In genomic region chr10:17653325-17653724, GRCm38 (mm10) we compare ENCODE assay signal across 15 mouse cellular contexts.
DNase-seq lines count a peak whose midpoint lies in the region; ATAC-seq and TF ChIP-seq lines count a peak whose summit lies in the region.
"Had no signal": no experiment of that assay in that cellular context is flagged by ENCODE, and none has a peak within 500 bp of the region (broad histone marks: within the 10 kb centered on the region; RNA-seq: fewer than 3 reads in every experiment).

No protein-coding gene starts in this region.

- no peak for TF ChIP-seq CTCF in liver, postnatal 0 days (IDR thresholded peaks at IDR 0.05; ENCODE audit: low read depth)

- H3K36me3 ChIP-seq in kidney, embryonic 16.5 days (ENCODE audit: insufficient read depth, low read length) = no peaks in the 10 kb centered on the region
- no peaks in the 10 kb centered on the region for H3K36me3 ChIP-seq in kidney, embryonic 14.5 days (ENCODE audit: control insufficient read depth, insufficient read depth, low read length)
- no peaks in the 10 kb centered on the region for H3K36me3 ChIP-seq in liver, postnatal 0 days (replicated peaks; ENCODE audit: insufficient read depth, low read length)
- H3K36me3 ChIP-seq: hindbrain, embryonic 13.5 days had no signal

- no peak overlapping the region for H3K9ac ChIP-seq in kidney, embryonic 16.5 days (replicated peaks; ENCODE audit: low read length)
- H3K9ac ChIP-seq in kidney, embryonic 14.5 days (ENCODE audit: low read depth, low read length) = no peak overlapping the region
- no peak overlapping the region for H3K9ac ChIP-seq in liver, postnatal 0 days (replicated peaks)
- H3K9ac ChIP-seq: hindbrain, embryonic 13.5 days had no signal

- 43% methylated on average over 6 of the region's 6 CpGs for WGBS in kidney, embryonic 16.5 days
- WGBS in kidney, embryonic 14.5 days = 46% methylated on average over 6 of the region's 6 CpGs
- 44% methylated on average over 6 of the region's 6 CpGs for WGBS in liver, postnatal 0 days (ENCODE audit: insufficient replicate concordance)

- no peaks in the 10 kb centered on the region for H3K27me3 ChIP-seq in kidney, embryonic 16.5 days (ENCODE audit: insufficient read depth, low read length)
- no peaks in the 10 kb centered on the region for H3K27me3 ChIP-seq in kidney, embryonic 14.5 days (ENCODE audit: control insufficient read depth, insufficient read depth, low read length)
- H3K27me3 ChIP-seq in liver, postnatal 0 days (ENCODE audit: insufficient read depth, low read length) = no peaks in the 10 kb centered on the region
- H3K27me3 ChIP-seq: hindbrain, embryonic 13.5 days had no signal

- no peak for ATAC-seq in kidney, embryonic 16.5 days (ENCODE audit: low FRiP score, low TSS enrichment)
- ATAC-seq in kidney, embryonic 14.5 days (ENCODE audit: low FRiP score, low TSS enrichment) = no peak
- peak; percentile 56 for ATAC-seq in liver, postnatal 0 days

- H3K27ac ChIP-seq in kidney, embryonic 16.5 days (ENCODE audit: low read length) = 0 out of 2 replicates have a peak overlapping the region, but pooled peaks have one; percentile 29
- no peak overlapping the region for H3K27ac ChIP-seq in kidney, embryonic 14.5 days (ENCODE audit: low read depth, low read length)
- H3K27ac ChIP-seq in liver, postnatal 0 days (ENCODE audit: low read depth) = 0 out of 2 replicates have a peak overlapping the region, but pooled peaks have one; percentile 2
- H3K27ac ChIP-seq: hindbrain, embryonic 13.5 days; left cerebral cortex, adult 2 months had no signal

- no peaks in the 10 kb centered on the region for H3K9me3 ChIP-seq in kidney, embryonic 16.5 days (ENCODE audit: low read length)
- no peaks in the 10 kb centered on the region for H3K9me3 ChIP-seq in kidney, embryonic 14.5 days (ENCODE audit: control insufficient read depth, low read length)
- no peaks in the 10 kb centered on the region for H3K9me3 ChIP-seq in liver, postnatal 0 days (ENCODE audit: low read length)
- H3K9me3 ChIP-seq: hindbrain, embryonic 13.5 days had no signal

- no peak overlapping the region for H3K4me2 ChIP-seq in kidney, embryonic 16.5 days (replicated peaks; ENCODE audit: low read depth, low read length)
- no peak overlapping the region for H3K4me2 ChIP-seq in kidney, embryonic 14.5 days (replicated peaks; ENCODE audit: low read depth, low read length)
- H3K4me2 ChIP-seq in liver, postnatal 0 days (ENCODE audit: low read depth, low read length) = peak overlapping the region; percentile 2; the same call in 1 of the 2 replicates
- H3K4me2 ChIP-seq: hindbrain, embryonic 13.5 days had no signal

- peak; percentile 41 for DNase-seq in R1 (ENCODE audit: low read depth, low spot score)
- peak; percentile 13 for DNase-seq in induced T-regulatory cell, adult 2 months (ENCODE audit: low read depth)
- no peak for DNase-seq in liver, postnatal 0 days
- no peak for DNase-seq in cerebellum, postnatal 25 days
- no peak for DNase-seq in gastrocnemius, postnatal 10 days
- no peak for DNase-seq in adrenal gland, adult 8-10 months
- DNase-seq: adrenal gland, postnatal 25 days; cerebellum, postnatal 10 days; lung, postnatal 10 days; right cerebral cortex, postnatal 25 days had no signal

- no peak overlapping the region for H3K4me3 ChIP-seq in kidney, embryonic 16.5 days (ENCODE audit: low read length)
- no peak overlapping the region for H3K4me3 ChIP-seq in kidney, embryonic 14.5 days (ENCODE audit: low read length)
- H3K4me3 ChIP-seq in liver, postnatal 0 days (ENCODE audit: low read depth, low read length) = no peak overlapping the region
- H3K4me3 ChIP-seq: hindbrain, embryonic 13.5 days; left cerebral cortex, adult 2 months; myocyte had no signal

- TF ChIP-seq EP300 in liver, postnatal 0 days (IDR thresholded peaks at IDR 0.05; ENCODE audit: low read depth) = no peak

- peaks cover 44% of the 10 kb centered on the region for H3K4me1 ChIP-seq in kidney, embryonic 16.5 days (ENCODE audit: insufficient read depth, low read length)
- H3K4me1 ChIP-seq in kidney, embryonic 14.5 days (ENCODE audit: control insufficient read depth, insufficient read depth, low read length) = peaks cover 15% of the 10 kb centered on the region; the same call in 1 of the 2 replicates
- peaks cover 21% of the 10 kb centered on the region for H3K4me1 ChIP-seq in liver, postnatal 0 days (ENCODE audit: insufficient read depth)

Comparison
In these comparisons a context has a peak if more than half of its experiments do, and no peak if none do; other contexts are left out.
1. DNase-seq: peak in R1 (single experiment) and induced T-regulatory cell, adult 2 months (single experiment); none in liver, postnatal 0 days (single experiment), cerebellum, postnatal 25 days (0 of 2), gastrocnemius, postnatal 10 days (single experiment) and adrenal gland, adult 8-10 months (single experiment).